Mouse (Mus musculus) ES-Bruce4 (cell line): ENCODE data around the gene Cage1.

Experiments used
- CTCF ChIP-seq: IDR thresholded peaks from one replicate; pipeline ENCODE4 v1.8.1; 2011; ENCODE audit warnings: low read depth, low read length
- EP300 ChIP-seq: IDR thresholded peaks from 2 replicates; pipeline ENCODE4 v1.6.1; 2011; ENCODE audit warnings: low read depth, low read length; ENCODE audit not compliant: insufficient read depth
- POLR2A ChIP-seq: IDR thresholded peaks from one replicate; pipeline ENCODE4 v1.8.1; 2011; ENCODE audit warnings: low read length; ENCODE audit not compliant: insufficient read depth

DNA sequence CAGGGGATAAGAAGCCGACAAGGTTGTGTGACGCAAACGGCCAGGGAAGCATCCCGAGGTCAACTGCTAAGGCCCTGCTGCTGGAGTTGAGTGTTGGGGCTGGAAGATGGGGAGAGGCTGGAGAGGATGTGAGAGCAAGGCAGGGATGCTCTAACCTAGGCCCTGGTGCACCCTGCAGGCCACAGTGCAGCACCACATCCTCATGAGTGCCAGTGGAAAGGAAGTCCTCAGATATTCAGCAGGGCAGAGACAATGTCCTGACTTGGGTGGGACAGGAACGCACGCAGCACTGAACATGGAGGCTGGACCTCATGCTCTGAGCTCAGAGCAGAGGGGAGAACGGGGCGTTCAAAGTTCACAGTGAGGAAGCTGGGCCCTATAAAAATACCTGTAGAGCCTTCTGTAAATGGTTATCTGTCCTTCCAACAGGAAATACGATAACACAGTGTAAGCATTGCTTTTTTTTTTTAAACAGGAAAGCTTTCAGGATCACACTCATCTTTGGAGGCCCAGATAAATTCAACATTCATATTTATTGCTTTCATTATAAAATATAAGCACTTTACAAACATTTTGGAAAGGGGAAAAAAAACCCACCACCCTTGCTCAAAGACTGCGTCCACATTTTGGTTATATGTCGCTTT is 65.9 kb downstream of the Cage1 start:
- TF ChIP-seq CTCF (no peak), POLR2A (no peak), EP300 (no peak)
